Mouse (Mus musculus): ENCODE data around the gene Hist1h2bp.

GRCm38 (mm10) chr13:21781021-21781555 lies 6.2 kb upstream of the Hist1h2bp start:
- TF ChIP-seq CTCF (conservative IDR thresholded peaks at IDR 0.05; ENCODE audit: insufficient read depth, insufficient read length, low read depth, low read length), result no peak
- TF ChIP-seq POLR2A (IDR thresholded peaks at IDR 0.05; ENCODE audit: low read depth, low read length), result no peak
